Mouse (Mus musculus) lung, postnatal 0 days (tissue): ENCODE measurements at regions not wholly inside any gene's neighbourhood (a gene's known extent, or its start where the extent isn't known, plus 50 kb on each side); places are given as distances from the start of the nearest gene placed in this dataset.
A peak's percentile ranks its signal among the peaks of the same experiment; 100 is the strongest.

Source experiments
- ATAC-seq: fragments of 200-750 bp; cut with Nextera tagmentation; 2 replicates; pipeline ENCODE4 v1.8.0; 2017; ENCODE audit warnings: moderate library complexity
- DNase-seq: peaks from one replicate; pipeline ENCODE4 v3.0.0-alpha.2; 2016; ENCODE audit warnings: low spot score
- H3K27ac ChIP-seq: fragments of 300-500 bp; sonication (generic); 2 replicates; pipeline ENCODE4 v1.5.1; 2014; ENCODE audit warnings: antibody characterized with exemption, mild to moderate bottlenecking, low read length, mixed read lengths
- H3K27me3 ChIP-seq: fragments of 300-500 bp; sonication (generic); replicated peaks from 2 replicates; pipeline ENCODE4 v1.6.1; 2014; ENCODE audit warnings: low read length, mixed read lengths; ENCODE audit not compliant: insufficient read depth
- H3K36me3 ChIP-seq: fragments of 300-500 bp; sonication (generic); 2 replicates; pipeline ENCODE4 v1.6.1; 2014; ENCODE audit warnings: low read length, mixed read lengths; ENCODE audit not compliant: insufficient read depth
- H3K4me1 ChIP-seq: fragments of 300-500 bp; sonication (generic); 2 replicates; pipeline ENCODE4 v1.6.1; 2014; ENCODE audit warnings: antibody characterized with exemption, low read depth, low read length, mixed read lengths; ENCODE audit not compliant: insufficient read depth
- H3K4me2 ChIP-seq: fragments of 300-500 bp; sonication (generic); replicated peaks from 2 replicates; pipeline ENCODE4 v1.6.1; 2014; ENCODE audit warnings: low read depth, mild to moderate bottlenecking, low read length, moderate library complexity, mixed read lengths
- H3K4me3 ChIP-seq: fragments of 300-500 bp; sonication (generic); 2 replicates; pipeline ENCODE4 v1.5.1; 2014; ENCODE audit warnings: low read depth, low read length
- H3K9ac ChIP-seq: fragments of 300-500 bp; sonication (generic); replicated peaks from 2 replicates; pipeline ENCODE4 v1.6.1; 2014; ENCODE audit warnings: low read depth, mild to moderate bottlenecking
- H3K9me3 ChIP-seq: fragments of 300-500 bp; sonication (generic); 2 replicates; pipeline ENCODE4 v1.6.1; 2016; ENCODE audit warnings: low read length, mixed read lengths
- CTCF ChIP-seq: IDR thresholded peaks from 2 replicates; pipeline ENCODE4 v1.5.1; 2016; ENCODE audit warnings: antibody characterized with exemption, mild to moderate bottlenecking
- EP300 ChIP-seq: IDR thresholded peaks from 2 replicates; pipeline ENCODE4 v1.6.1; 2016; ENCODE audit warnings: antibody characterized with exemption, mild to moderate bottlenecking, control low read depth
- WGBS: fragments of 180-500 bp; shearing (Covaris S2); extraction: QIAGEN DNeasy Blood & Tissue Kit; methylation state at CpG from one replicate; pipeline ENCODE4 v1.1.7; 2014; 5-methylcytosine and 5-hydroxymethylcytosine counted together

GRCm38 (mm10) chr3:39460183-39460888 is 573.6 kb downstream of the Fat4 start:
- no peak overlapping the region for H3K9ac ChIP-seq
- H3K4me2 ChIP-seq = no peak overlapping the region; the same call in 1 of the 2 replicates
- no peak for TF ChIP-seq CTCF
- TF ChIP-seq EP300 = no peak
- H3K4me3 ChIP-seq = no peak overlapping the region
- no peaks in the 10 kb centered on the region for H3K4me1 ChIP-seq
- ATAC-seq = no peak
- no peaks in the 10 kb centered on the region for H3K9me3 ChIP-seq
- H3K36me3 ChIP-seq = no peaks in the 10 kb centered on the region
- peak; percentile 24 for DNase-seq
- H3K27me3 ChIP-seq = no peaks in the 10 kb centered on the region
- no peak overlapping the region for H3K27ac ChIP-seq
- WGBS = 35% methylated on average over 14 of the region's 14 CpGs

DNA sequence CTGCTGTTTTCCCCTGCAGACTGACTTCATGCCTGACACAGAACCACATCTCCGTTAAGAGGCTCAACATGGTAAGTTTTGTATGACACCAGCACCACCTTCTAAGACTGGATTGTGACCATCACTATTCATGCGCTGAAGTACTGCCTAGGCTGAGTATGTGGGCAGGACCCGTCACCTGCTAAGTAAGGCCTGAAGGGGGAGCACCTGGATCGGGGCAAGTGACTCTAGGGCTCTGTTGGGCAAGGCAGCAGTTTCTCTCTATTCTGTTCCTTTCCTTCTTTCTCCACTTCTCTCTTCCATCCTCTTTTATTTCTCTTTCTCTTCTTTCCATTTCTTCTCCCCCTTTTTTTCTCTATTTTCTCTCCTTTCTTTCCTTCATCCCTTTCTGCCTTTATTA is 574.8 kb downstream of the Fat4 start:
- TF ChIP-seq CTCF (no peak; the same call in 1 of the 2 replicates), EP300 (no peak)
- H3K27me3 ChIP-seq = no peaks in the 10 kb centered on the region
- H3K4me2 ChIP-seq = no peak overlapping the region
- no peak overlapping the region for H3K27ac ChIP-seq
- no peaks in the 10 kb centered on the region for H3K9me3 ChIP-seq
- H3K4me3 ChIP-seq = no peak overlapping the region
- no peaks in the 10 kb centered on the region for H3K4me1 ChIP-seq
- H3K9ac ChIP-seq = no peak overlapping the region
- WGBS = 83% methylated on average over 4 of the region's 4 CpGs
- H3K36me3 ChIP-seq = no peaks in the 10 kb centered on the region
- ATAC-seq = no peak
- no peak for DNase-seq

DNA sequence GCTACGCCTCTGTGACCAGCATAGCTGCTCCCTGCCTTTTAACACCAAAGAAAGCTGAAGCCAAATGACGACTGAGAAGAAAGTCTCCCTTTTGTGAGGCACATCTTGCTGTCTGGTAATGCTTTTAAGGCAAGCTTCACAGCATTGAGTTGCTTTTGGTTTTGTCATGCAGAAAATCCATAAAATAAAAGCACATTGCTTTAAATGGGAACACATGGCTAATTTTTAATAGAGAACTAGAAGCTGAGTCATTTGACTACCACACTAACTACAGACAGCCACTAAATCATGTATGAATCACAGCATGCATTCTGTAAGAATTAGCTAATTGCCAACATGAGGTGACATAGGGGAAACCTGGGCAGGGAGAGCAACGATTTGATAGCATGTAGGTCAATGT is 579.1 kb downstream of the Fat4 start:
- WGBS = 71% methylated on average over 3 of the region's 3 CpGs
- Histone ChIP-seq H3K4me1 (no peaks in the 10 kb centered on the region), H3K27me3 (no peaks in the 10 kb centered on the region), H3K36me3 (no peaks in the 10 kb centered on the region), H3K4me2 (no peak overlapping the region), H3K27ac (no peak overlapping the region), H3K9me3 (no peaks in the 10 kb centered on the region), H3K9ac (no peak overlapping the region), H3K4me3 (no peak overlapping the region)
- ATAC-seq (no peak), DNase-seq (no peak)
- no peak for TF ChIP-seq EP300
- TF ChIP-seq CTCF = no peak

DNA sequence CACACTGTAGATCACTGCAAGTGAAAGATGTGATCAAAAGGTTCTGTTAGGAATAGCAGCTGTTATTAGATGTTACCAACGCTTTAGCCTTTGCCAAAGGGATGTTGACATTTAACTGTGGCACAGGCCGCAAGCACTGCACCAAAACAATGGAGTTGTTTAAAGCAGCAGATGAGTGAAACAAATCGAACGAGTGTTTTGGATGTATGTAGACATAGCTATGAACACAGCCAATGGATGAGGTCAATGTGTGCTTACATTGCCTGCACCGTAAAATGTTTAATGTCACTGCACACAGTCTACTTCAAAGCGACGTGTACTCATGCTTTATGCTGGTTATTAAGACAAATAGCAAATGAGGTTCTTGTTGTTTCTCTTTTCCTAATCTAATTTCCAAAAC is 602.7 kb downstream of the Fat4 start:
- no peak for TF ChIP-seq CTCF
- TF ChIP-seq EP300 = no peak
- ATAC-seq = 0 out of 2 replicates have a peak, but pooled peaks have one; percentile 17
- 36% methylated on average over 7 of the region's 7 CpGs for WGBS

DNA sequence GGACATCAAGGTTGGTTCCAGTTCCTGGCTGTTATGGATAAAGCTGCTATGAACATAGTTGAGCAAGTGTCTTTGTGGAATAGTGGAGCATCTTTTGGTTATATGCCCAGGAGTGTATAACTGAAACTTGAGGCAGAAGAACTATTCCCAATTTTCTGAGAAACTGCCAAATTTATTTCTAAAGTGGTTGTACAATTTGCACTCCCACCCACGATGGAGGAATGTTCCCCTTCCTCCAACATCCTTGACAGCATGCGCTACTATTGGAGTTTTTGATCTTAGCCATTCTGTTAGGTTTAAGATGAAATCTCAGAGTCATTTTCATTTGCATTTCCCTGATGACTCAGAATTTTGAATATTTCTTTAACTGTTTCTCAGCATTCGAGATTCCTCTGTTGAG is 607.6 kb downstream of the Fat4 start:
- DNase-seq = no peak
- H3K9me3 ChIP-seq = no peaks in the 10 kb centered on the region
- no peaks in the 10 kb centered on the region for H3K36me3 ChIP-seq
- no peak overlapping the region for H3K4me2 ChIP-seq
- WGBS = 80% methylated on average over 3 of the region's 3 CpGs
- TF ChIP-seq EP300 = no peak
- TF ChIP-seq CTCF = no peak
- no peaks in the 10 kb centered on the region for H3K4me1 ChIP-seq
- no peak for ATAC-seq
- H3K27ac ChIP-seq = no peak overlapping the region
- no peaks in the 10 kb centered on the region for H3K27me3 ChIP-seq
- no peak overlapping the region for H3K9ac ChIP-seq
- no peak overlapping the region for H3K4me3 ChIP-seq

More for the DNA sequence above, 602.7 kb downstream of the Fat4 start:
- Histone ChIP-seq H3K4me3 (no peak overlapping the region), H3K27me3 (no peaks in the 10 kb centered on the region), H3K36me3 (no peaks in the 10 kb centered on the region), H3K9ac (no peak overlapping the region), H3K4me1 (no peaks in the 10 kb centered on the region), H3K27ac (no peak overlapping the region), H3K4me2 (no peak overlapping the region), H3K9me3 (no peaks in the 10 kb centered on the region)
- no peak for DNase-seq

DNA sequence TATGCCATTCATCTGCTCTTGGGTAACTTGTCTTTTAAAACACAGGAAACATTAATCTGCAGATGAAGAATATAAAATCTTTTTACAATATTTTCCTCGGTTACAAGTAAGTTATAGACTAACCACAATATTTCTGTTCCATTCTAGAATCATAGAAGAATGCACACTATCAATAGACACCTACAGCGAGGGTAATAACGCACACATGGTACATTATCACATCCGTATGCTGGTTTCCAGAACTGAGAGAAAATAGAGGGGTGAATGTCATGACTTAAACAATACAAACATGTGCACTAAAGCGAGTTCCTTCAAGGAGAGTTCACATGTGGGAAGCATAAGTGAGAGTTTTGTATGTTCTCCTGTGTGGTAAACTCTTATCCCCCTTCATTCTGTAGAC is 641.3 kb downstream of the Fat4 start:
- Histone ChIP-seq H3K27me3 (no peaks in the 10 kb centered on the region), H3K4me3 (no peak overlapping the region), H3K9ac (no peak overlapping the region), H3K4me2 (no peak overlapping the region), H3K36me3 (no peaks in the 10 kb centered on the region), H3K9me3 (no peaks in the 10 kb centered on the region), H3K4me1 (no peaks in the 10 kb centered on the region), H3K27ac (no peak overlapping the region)
- no peak for DNase-seq
- no peak for TF ChIP-seq CTCF
- TF ChIP-seq EP300 = no peak
- no peak for ATAC-seq
- 85% methylated on average over 5 of the region's 5 CpGs for WGBS
